Mouse (Mus musculus): ENCODE measurements around the gene Ndst2. TPM values are rescaled to one million over a fixed set of nuclear protein-coding genes. Genes with fewer than 3 reads are reported as not detected.

The Ndst2 gene
- total RNA-seq, 1 experiment, result 12.1 TPM

DNA sequence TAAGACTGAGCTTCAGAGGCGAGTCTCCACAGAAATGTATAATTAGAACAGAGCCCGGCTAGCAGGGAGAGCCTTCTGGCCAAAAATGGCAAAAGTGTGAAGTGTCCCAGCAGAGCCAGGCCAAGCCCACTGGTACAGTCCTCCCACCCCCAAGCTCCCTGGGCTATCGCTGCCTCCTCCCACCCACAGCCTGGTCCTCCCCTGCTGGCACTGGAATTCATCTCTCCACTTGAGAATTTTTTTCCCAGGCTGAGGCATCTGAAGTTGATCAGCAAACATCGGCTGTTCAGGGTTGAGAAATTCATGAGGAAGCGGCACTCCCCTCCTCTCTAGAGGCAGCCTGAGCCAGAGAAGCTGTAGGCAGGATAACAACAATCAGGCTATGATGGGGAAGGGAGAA lies 34.2 kb upstream of the Ndst2 start:
- TF ChIP-seq MAFK (IDR thresholded peaks at IDR 0.05; ENCODE audit: insufficient read depth, low read depth, low read length) (no peak), HCFC1 (IDR thresholded peaks at IDR 0.05; ENCODE audit: borderline replicate concordance, insufficient read depth, low read length) (no peak), ZC3H11A (IDR thresholded peaks at IDR 0.05; ENCODE audit: borderline replicate concordance, low read depth, low read length) (no peak), CHD2 (IDR thresholded peaks at IDR 0.05; ENCODE audit: low read depth, low read length) (no peak), ZNF384 (IDR thresholded peaks at IDR 0.05; ENCODE audit: low read depth, low read length) (no peak)
- in situ Hi-C loops (cut with MboI; ENCODE audit: low sequenced_read_pairs in 2 of 2, unreplicated experiment in 2 of 2), result loop anchor here in 1 of 2 experiments (10.0 kb wide), 1 partner anchor 106 kb away; no protein-coding TSS in a partner anchor
- H3K27ac ChIP-seq (ENCODE audit: insufficient read depth, low read depth, low read length, poor library complexity, severe bottlenecking), result no peak overlapping the region

DNA sequence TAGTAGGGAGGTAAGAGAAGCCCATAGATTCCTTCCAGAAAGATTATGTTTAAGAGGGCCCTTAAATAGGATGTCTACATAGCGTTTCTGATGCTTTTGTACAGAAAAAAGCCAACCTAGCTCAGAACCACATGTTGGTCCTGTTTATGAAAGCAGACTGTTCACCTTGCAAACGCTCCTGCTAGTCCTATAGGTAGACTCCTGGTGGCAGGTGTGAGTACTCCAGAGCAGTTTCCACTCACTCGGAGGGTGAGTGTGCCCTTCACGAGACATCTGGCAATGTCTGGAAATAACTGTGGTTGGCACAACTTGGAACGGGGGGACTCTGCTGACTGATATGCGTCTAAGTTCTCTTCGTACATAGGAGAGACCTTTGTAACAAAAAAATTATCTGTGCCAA lies 33.6 kb upstream of the Ndst2 start:
- no peak overlapping the region for H3K9ac ChIP-seq (ENCODE audit: insufficient read depth, low read depth, low read length, poor library complexity, severe bottlenecking)
- no peak overlapping the region for H3K27ac ChIP-seq (ENCODE audit: insufficient read depth, low read depth, low read length, poor library complexity, severe bottlenecking)
- no peak for DNase-seq (ENCODE audit: low read depth, low spot score)
- TF ChIP-seq ZC3H11A (IDR thresholded peaks at IDR 0.05; ENCODE audit: borderline replicate concordance, low read depth, low read length) (no peak), CHD2 (IDR thresholded peaks at IDR 0.05; ENCODE audit: low read depth, low read length) (no peak), ZNF384 (IDR thresholded peaks at IDR 0.05; ENCODE audit: low read depth, low read length) (no peak), HCFC1 (IDR thresholded peaks at IDR 0.05; ENCODE audit: borderline replicate concordance, insufficient read depth, low read length) (no peak), MAFK (IDR thresholded peaks at IDR 0.05; ENCODE audit: insufficient read depth, low read depth, low read length) (no peak)
- peaks cover 24% of the 10 kb centered on the region for H3K36me3 ChIP-seq (ENCODE audit: control insufficient read depth, insufficient read depth, low read length, poor library complexity, severe bottlenecking)
- no peaks in the 10 kb centered on the region for H3K9me3 ChIP-seq (ENCODE audit: control insufficient read depth, insufficient read depth, low read depth, low read length)
- 0 out of 4 replicates have a peak, but pooled peaks cover 0 to 3% of the 10 kb centered on the region in 2 experiments for H3K4me1 ChIP-seq (ENCODE audit: control insufficient read depth in 2 of 2, insufficient read depth in 2 of 2, low read length in 2 of 2, poor library complexity in 1 of 2)
- no peak overlapping the region for H3K4me3 ChIP-seq (ENCODE audit: insufficient read depth in 1 of 2, low read depth in 1 of 2, low read length in 2 of 2, poor library complexity in 1 of 2, severe bottlenecking in 1 of 2)
- in situ Hi-C loops (cut with MboI; ENCODE audit: low sequenced_read_pairs in 2 of 2, unreplicated experiment in 2 of 2), result loop anchor here in 1 of 2 experiments (10.0 kb wide), 1 partner anchor 107 kb away; no protein-coding TSS in a partner anchor

More for the DNA sequence above, 34.2 kb upstream of the Ndst2 start:
- Histone ChIP-seq H3K4me3 (ENCODE audit: insufficient read depth in 1 of 2, low read depth in 1 of 2, low read length in 2 of 2, poor library complexity in 1 of 2, severe bottlenecking in 1 of 2) (no peak overlapping the region), H3K36me3 (ENCODE audit: control insufficient read depth, insufficient read depth, low read length, poor library complexity, severe bottlenecking) (peaks cover 24% of the 10 kb centered on the region), H3K9ac (ENCODE audit: insufficient read depth, low read depth, low read length, poor library complexity, severe bottlenecking) (no peak overlapping the region), H3K9me3 (ENCODE audit: control insufficient read depth, insufficient read depth, low read depth, low read length) (no peaks in the 10 kb centered on the region), H3K4me1 (ENCODE audit: control insufficient read depth in 2 of 2, insufficient read depth in 2 of 2, low read length in 2 of 2, poor library complexity in 1 of 2) (peaks cover 2 to 3% of the 10 kb centered on the region in 2 experiments; a peak in 2 of 4 replicates)
- no peak for DNase-seq (ENCODE audit: low read depth, low spot score)

DNA sequence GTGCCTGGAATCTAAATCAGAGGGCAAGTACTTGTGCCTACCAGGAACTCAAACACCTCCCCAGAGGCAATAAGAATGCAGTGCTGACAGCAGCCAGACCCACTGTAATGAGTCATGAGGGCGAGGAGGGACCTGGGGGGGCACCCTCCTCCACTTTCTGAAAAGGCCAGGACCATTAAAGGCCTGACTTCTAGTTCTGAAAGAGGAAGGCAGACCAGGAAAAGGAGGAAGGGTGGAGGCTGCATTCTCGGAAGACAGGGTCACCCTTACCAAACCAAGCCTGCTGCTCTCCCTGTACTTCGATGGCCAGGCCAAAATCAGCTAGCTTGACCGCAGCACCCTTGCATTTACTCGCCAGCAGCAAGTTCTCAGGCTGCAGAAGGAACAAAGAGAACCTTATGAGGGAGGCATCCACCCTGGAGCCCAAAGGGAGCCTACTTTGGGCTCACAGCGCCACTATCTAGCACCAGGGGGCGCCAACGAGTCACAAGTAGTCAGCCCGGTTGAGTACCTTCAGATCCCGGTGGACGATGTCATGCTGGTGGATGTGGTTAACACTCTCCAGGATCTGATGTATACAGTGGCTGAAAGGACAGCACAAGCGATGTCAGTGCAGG lies 31.4 kb upstream of the Ndst2 start:
- Histone ChIP-seq H3K4me3 (ENCODE audit: insufficient read depth in 1 of 2, low read depth in 1 of 2, low read length in 2 of 2, poor library complexity in 1 of 2, severe bottlenecking in 1 of 2) (no peak overlapping the region), H3K4me1 (ENCODE audit: control insufficient read depth in 2 of 2, insufficient read depth in 2 of 2, low read length in 2 of 2, poor library complexity in 1 of 2) (0 out of 4 replicates have a peak, but pooled peaks cover 0 to 3% of the 10 kb centered on the region in 2 experiments), H3K27ac (ENCODE audit: insufficient read depth, low read depth, low read length, poor library complexity, severe bottlenecking) (no peak overlapping the region), H3K9ac (ENCODE audit: insufficient read depth, low read depth, low read length, poor library complexity, severe bottlenecking) (no peak overlapping the region), H3K36me3 (ENCODE audit: control insufficient read depth, insufficient read depth, low read length, poor library complexity, severe bottlenecking) (peaks cover 30% of the 10 kb centered on the region), H3K9me3 (ENCODE audit: control insufficient read depth, insufficient read depth, low read depth, low read length) (no peaks in the 10 kb centered on the region)
- DNase-seq (ENCODE audit: low read depth, low spot score), result peak; percentile 67
- no peak for TF ChIP-seq CHD2 (IDR thresholded peaks at IDR 0.05; ENCODE audit: low read depth, low read length)
- no peak for TF ChIP-seq MAFK (IDR thresholded peaks at IDR 0.05; ENCODE audit: insufficient read depth, low read depth, low read length)
- TF ChIP-seq ZC3H11A (IDR thresholded peaks at IDR 0.05; ENCODE audit: borderline replicate concordance, low read depth, low read length), result 0 out of 2 replicates have a peak, but pooled peaks have one; percentile 7
- TF ChIP-seq HCFC1 (IDR thresholded peaks at IDR 0.05; ENCODE audit: borderline replicate concordance, insufficient read depth, low read length), result no peak
- in situ Hi-C loops (cut with MboI; ENCODE audit: low sequenced_read_pairs in 2 of 2, unreplicated experiment in 2 of 2), result loop anchor here in 1 of 2 experiments (10.0 kb wide), 1 partner anchor 109 kb away; no protein-coding TSS in a partner anchor

DNA sequence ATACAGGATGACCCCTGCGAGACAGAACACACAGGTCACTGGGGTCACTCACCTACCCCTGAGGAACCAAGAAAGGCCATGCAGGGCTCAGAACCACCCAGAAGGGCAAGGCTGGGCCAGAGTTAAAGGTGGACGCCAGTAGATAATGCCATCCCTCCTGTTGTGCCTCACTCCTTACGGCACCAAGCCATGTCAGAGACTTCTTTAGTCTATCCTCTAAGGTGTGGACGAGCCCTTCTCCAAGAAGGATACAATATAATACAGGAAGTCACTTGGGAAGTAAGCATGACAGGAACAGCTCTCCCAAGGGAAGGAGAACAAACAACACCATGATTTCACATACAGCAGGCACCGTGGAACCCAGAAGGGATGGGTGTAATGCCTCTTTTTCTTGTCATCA lies 30.6 kb upstream of the Ndst2 start:
- Histone ChIP-seq H3K36me3 (ENCODE audit: control insufficient read depth, insufficient read depth, low read length, poor library complexity, severe bottlenecking) (peaks cover 38% of the 10 kb centered on the region), H3K9ac (ENCODE audit: insufficient read depth, low read depth, low read length, poor library complexity, severe bottlenecking) (no peak overlapping the region), H3K9me3 (ENCODE audit: control insufficient read depth, insufficient read depth, low read depth, low read length) (no peaks in the 10 kb centered on the region), H3K4me1 (ENCODE audit: control insufficient read depth in 2 of 2, insufficient read depth in 2 of 2, low read length in 2 of 2, poor library complexity in 1 of 2) (0 out of 4 replicates have a peak, but pooled peaks cover 0 to 3% of the 10 kb centered on the region in 2 experiments), H3K4me3 (ENCODE audit: insufficient read depth in 1 of 2, low read depth in 1 of 2, low read length in 2 of 2, poor library complexity in 1 of 2, severe bottlenecking in 1 of 2) (no peak overlapping the region), H3K27ac (ENCODE audit: insufficient read depth, low read depth, low read length, poor library complexity, severe bottlenecking) (no peak overlapping the region)
- in situ Hi-C loops (cut with MboI; ENCODE audit: low sequenced_read_pairs in 2 of 2, unreplicated experiment in 2 of 2), result loop anchor here in 1 of 2 experiments (10.0 kb wide), 1 partner anchor 110 kb away; no protein-coding TSS in a partner anchor
- no peak for DNase-seq (ENCODE audit: low read depth, low spot score)
- TF ChIP-seq CHD2 (IDR thresholded peaks at IDR 0.05; ENCODE audit: low read depth, low read length) (no peak), MAFK (IDR thresholded peaks at IDR 0.05; ENCODE audit: insufficient read depth, low read depth, low read length) (no peak), HCFC1 (IDR thresholded peaks at IDR 0.05; ENCODE audit: borderline replicate concordance, insufficient read depth, low read length) (no peak), ZC3H11A (IDR thresholded peaks at IDR 0.05; ENCODE audit: borderline replicate concordance, low read depth, low read length) (no peak), ZNF384 (IDR thresholded peaks at IDR 0.05; ENCODE audit: low read depth, low read length) (no peak)
